Mouse (Mus musculus): ENCODE data around the gene Cd3e.
"Not testable (repeated sequence)": the region's sequence is repeated elsewhere in the genome, so short reads cannot be mapped to it uniquely, and the experiment has no call there.

Cd3e gene

GRCm38 (mm10) chr9:44969450-44969849, 40.0 kb downstream of the Cd3e start:
- no peak for DNase-seq

DNA sequence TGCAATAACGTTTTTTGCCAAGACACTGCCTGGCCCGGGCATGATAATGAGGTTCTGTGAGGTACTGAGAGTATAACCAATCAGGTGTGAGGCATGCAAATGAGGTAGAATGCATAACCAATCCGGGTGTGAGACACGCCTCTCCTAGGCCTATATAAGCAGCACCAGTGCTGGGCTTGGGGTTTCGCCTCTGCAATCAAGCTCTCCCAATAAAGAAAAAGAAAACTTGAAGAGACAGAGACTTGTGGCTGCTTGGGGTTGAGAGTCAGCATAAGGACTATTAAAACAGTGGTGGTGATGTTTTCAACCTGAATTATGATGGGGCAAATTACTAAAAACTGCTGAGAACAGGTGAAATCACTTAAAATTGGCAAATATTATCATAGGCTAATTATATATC, 41.7 kb downstream of the Cd3e start:
- DNase-seq, result not testable (repeated sequence)

GRCm38 (mm10) chr9:44966815-44967242, 42.6 kb downstream of the Cd3e start:
- DNase-seq, result peak; percentile 87

GRCm38 (mm10) chr9:44965833-44966466, 43.5 kb downstream of the Cd3e start:
- no peak for DNase-seq

- peak; percentile 99 for DNase-seq
Observed at GRCm38 (mm10) chr9:44965126-44965832, 44.1 kb downstream of the Cd3e start, which contains the start of gene Ube4a. Gene Ube4a (minus strand): TSS chr9:44965600.

DNA sequence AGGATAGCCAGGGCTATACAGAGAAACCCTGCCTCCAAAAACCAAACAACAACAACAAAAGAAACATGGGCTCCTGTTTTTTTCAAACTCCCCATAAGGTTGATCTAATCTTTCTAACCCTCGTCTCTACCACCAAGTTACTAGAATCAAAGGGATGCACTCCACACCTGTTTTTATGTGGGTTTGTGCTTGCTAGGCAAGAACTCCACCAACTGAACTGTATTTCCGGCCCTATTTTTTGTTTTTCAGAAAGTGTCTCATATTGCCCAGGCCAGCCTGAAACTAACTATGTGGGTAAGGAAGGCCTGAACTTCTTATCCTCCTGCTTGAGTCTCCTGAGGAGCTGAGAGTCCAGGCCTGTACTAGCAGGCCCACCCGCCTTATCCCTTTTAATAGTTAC, 55.0 kb downstream of the Cd3e start:
- DNase-seq, result no peak

Measured in lung, postnatal 10 days (tissue).